Mouse (Mus musculus) limb, embryonic 11.5 days (tissue): ENCODE data around the gene Eef1g. TPM values are rescaled to one million over a fixed set of nuclear protein-coding genes. Genes with fewer than 3 reads are reported as not detected.
A peak's percentile ranks its signal among the peaks of the same experiment; 100 is the strongest.

ENCODE experiments used
- ATAC-seq: fragments of 200-750 bp; cut with Nextera tagmentation; 2 replicates; pipeline ENCODE4 v1.8.0; 2017; ENCODE audit warnings: low read depth; ENCODE audit not compliant: insufficient number of reproducible peaks, low FRiP score, low TSS enrichment
- DNase-seq: peaks from one replicate; pipeline ENCODE4 v3.0.0-alpha.2; 2015; ENCODE audit warnings: low spot score
- H3K27ac ChIP-seq: fragments of 300-500 bp; sonication (generic); replicated peaks from 2 replicates; pipeline ENCODE4 v1.5.1; 2014; ENCODE audit warnings: low read depth, mild to moderate bottlenecking, low read length
- H3K27me3 ChIP-seq: fragments of 300-500 bp; sonication (generic); 2 replicates; pipeline ENCODE4 v1.6.1; 2014; ENCODE audit warnings: mild to moderate bottlenecking, low read length, mixed read lengths; ENCODE audit not compliant: control insufficient read depth, insufficient read depth
- H3K36me3 ChIP-seq: fragments of 300-500 bp; sonication (generic); 2 replicates; pipeline ENCODE4 v1.6.1; 2014; ENCODE audit warnings: mild to moderate bottlenecking, low read length, moderate library complexity, mixed read lengths; ENCODE audit not compliant: control insufficient read depth, insufficient read depth
- H3K4me1 ChIP-seq: fragments of 300-500 bp; sonication (generic); 2 replicates; pipeline ENCODE4 v1.6.1; 2014; ENCODE audit warnings: low read length, mixed read lengths; ENCODE audit not compliant: control insufficient read depth, insufficient read depth
- H3K4me2 ChIP-seq: fragments of 300-500 bp; sonication (generic); 2 replicates; pipeline ENCODE4 v1.6.1; 2014; ENCODE audit warnings: low read depth, mild to moderate bottlenecking, moderate library complexity; ENCODE audit not compliant: severe bottlenecking
- H3K4me3 ChIP-seq: fragments of 300-500 bp; sonication (generic); 2 replicates; pipeline ENCODE4 v1.5.1; 2014; ENCODE audit warnings: low read depth, low read length
- H3K9ac ChIP-seq: fragments of 300-500 bp; sonication (generic); 2 replicates; pipeline ENCODE4 v1.6.1; 2014; ENCODE audit warnings: mild to moderate bottlenecking, low read length
- H3K9me3 ChIP-seq: fragments of 300-500 bp; sonication (generic); 2 replicates; pipeline ENCODE4 v1.6.1; 2016; ENCODE audit warnings: low read length; ENCODE audit not compliant: control insufficient read depth
- WGBS: fragments of 180-500 bp; shearing (Covaris S2); extraction: QIAGEN DNeasy Blood & Tissue Kit; methylation state at CpG from one replicate; pipeline ENCODE4 v1.1.7; 2014; 5-methylcytosine and 5-hydroxymethylcytosine counted together
- polyA plus RNA-seq: library from polyadenylated mRNA; unstranded; fragments of >200 nt; fragmentation: Nextera tagmentation; extraction: Ambion mirVana; gene quantifications from 2 replicates; pipeline ENCODE4 v1.2.1, GENCODE M21; 2014

Eef1g gene
- polyA plus RNA-seq, 1 experiment from 2014 or later = 588 TPM

DNA sequence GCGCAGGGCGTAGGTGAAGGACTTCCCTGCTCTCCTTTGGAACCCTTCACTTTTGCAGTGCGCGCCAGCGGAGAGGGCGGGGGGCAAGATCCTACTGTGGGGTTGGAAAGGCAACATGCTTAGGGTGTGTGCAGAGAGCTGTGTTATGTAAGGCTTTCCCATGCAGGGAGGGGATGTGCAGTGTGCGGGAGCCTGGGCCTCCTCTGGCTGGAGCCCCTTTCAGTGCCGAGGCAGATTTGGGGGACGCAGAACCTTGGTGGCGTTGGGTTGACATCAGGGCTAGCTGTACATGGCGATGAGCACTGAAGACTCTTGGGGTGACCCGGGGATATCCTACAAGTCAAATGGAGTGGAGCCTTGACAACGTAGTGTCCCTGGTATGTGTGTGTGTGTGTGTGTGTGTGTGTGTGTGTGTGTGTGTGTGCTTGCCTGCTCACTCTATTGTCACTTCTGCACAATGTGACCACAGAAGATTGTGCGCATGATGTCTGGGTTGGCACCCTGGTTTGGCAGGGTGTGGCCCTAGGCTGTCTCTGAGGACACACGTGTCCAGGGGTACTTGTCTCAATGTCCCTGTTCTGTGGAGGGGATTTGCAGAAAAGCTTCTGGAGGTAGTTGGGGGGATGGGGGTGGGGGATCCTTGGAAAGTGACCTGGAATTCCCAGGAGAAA is 23.7 kb downstream of the Eef1g start:
- H3K27ac ChIP-seq = peak overlapping the region; percentile 83
- DNase-seq (no peak), ATAC-seq (peak; percentile 65)
- 0 out of 2 replicates have a peak, but pooled peaks cover 6% of the 10 kb centered on the region for H3K27me3 ChIP-seq
- H3K4me3 ChIP-seq = peak overlapping the region; percentile 78
- H3K36me3 ChIP-seq = no peaks in the 10 kb centered on the region
- no peaks in the 10 kb centered on the region for H3K9me3 ChIP-seq
- peak overlapping the region; percentile 78 for H3K9ac ChIP-seq
- H3K4me1 ChIP-seq = peaks cover 31% of the 10 kb centered on the region
- WGBS = 19% methylated on average over 15 of the region's 15 CpGs
- peak overlapping the region; percentile 91 for H3K4me2 ChIP-seq

- DNase-seq = no peak
- H3K9me3 ChIP-seq = no peaks in the 10 kb centered on the region
- no peak overlapping the region for H3K9ac ChIP-seq
- peaks cover 31% of the 10 kb centered on the region for H3K4me1 ChIP-seq
- ATAC-seq = no peak
- peak overlapping the region; percentile 78 for H3K4me3 ChIP-seq
- 62% methylated on average over 4 of the region's 4 CpGs for WGBS
- no peaks in the 10 kb centered on the region for H3K36me3 ChIP-seq
- H3K27ac ChIP-seq = no peak overlapping the region
- H3K27me3 ChIP-seq = 0 out of 2 replicates have a peak, but pooled peaks cover 6% of the 10 kb centered on the region
- H3K4me2 ChIP-seq = peak overlapping the region; percentile 91
Observed at GRCm38 (mm10) chr19:8991245-8991870, 24.5 kb downstream of the Eef1g start.

- ATAC-seq = no peak
- no peak for DNase-seq
- H3K4me3 ChIP-seq = no peak overlapping the region
- H3K4me2 ChIP-seq = peak overlapping the region; percentile 20; the same call in 1 of the 2 replicates
- 0 out of 2 replicates have a peak overlapping the region, but pooled peaks have one; percentile 14 for H3K27ac ChIP-seq
- WGBS = 81% methylated on average over 13 of the region's 13 CpGs
- no peaks in the 10 kb centered on the region for H3K36me3 ChIP-seq
- 0 out of 2 replicates have a peak, but pooled peaks cover 6% of the 10 kb centered on the region for H3K27me3 ChIP-seq
- H3K9me3 ChIP-seq = no peaks in the 10 kb centered on the region
- peak overlapping the region; percentile 23; the same call in 1 of the 2 replicates for H3K9ac ChIP-seq
- peaks cover 31% of the 10 kb centered on the region for H3K4me1 ChIP-seq
Observed at GRCm38 (mm10) chr19:8991871-8992735, 25.3 kb downstream of the Eef1g start.

DNA sequence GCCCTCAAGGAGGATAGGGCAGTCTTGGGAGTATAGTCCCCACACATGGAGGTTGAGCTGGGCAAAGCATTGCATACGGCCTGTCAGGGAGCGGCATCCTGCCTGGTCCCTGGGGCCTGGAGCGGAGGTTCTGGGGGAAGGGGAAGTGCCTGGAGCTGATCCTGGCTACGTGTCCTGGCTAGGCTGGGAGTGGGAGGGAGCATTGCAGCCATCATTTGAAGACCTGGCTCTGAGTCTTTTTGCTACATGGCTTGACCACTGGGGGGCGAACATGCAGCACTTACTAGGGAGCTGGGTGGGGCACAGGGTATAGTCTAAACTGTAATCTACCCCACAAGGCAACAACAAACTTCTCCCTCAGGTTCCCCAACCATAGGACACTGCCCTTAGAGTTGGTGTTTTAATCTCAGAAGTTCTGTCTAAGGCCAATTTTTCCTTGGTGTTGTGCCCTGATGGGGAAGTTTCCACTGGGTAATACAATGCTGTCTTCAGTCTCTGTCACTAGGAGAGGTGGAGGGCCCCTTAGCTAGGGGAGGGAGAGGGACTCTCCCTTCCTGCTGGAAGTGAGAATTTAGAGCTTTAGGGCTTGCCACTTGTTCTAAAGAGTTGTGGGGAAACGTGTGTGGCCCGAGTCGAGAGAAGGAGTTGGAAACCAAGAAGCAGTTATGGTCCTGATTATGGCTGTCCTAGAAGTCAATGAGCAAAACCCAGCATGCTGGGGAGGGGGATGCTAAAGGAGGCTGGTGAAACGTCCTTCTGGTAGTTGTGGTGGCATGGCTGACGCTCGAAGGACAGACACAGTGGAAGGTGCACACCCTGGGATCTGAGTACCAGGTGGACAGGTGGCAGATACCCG is 26.2 kb downstream of the Eef1g start:
- DNase-seq (peak; percentile 82), ATAC-seq (no peak)
- H3K27ac ChIP-seq = no peak overlapping the region
- peak overlapping the region; percentile 23; the same call in 1 of the 2 replicates for H3K9ac ChIP-seq
- no peaks in the 10 kb centered on the region for H3K36me3 ChIP-seq
- H3K4me1 ChIP-seq = peaks cover 30% of the 10 kb centered on the region
- H3K4me2 ChIP-seq = peak overlapping the region; percentile 20; the same call in 1 of the 2 replicates
- no peak overlapping the region for H3K4me3 ChIP-seq
- 26% methylated on average over 12 of the region's 12 CpGs for WGBS
- H3K9me3 ChIP-seq = no peaks in the 10 kb centered on the region
- 0 out of 2 replicates have a peak, but pooled peaks cover 5% of the 10 kb centered on the region for H3K27me3 ChIP-seq

GRCm38 (mm10) chr19:8993625-8993912 is 26.7 kb downstream of the Eef1g start:
- Histone ChIP-seq H3K4me2 (no peak overlapping the region), H3K27ac (no peak overlapping the region), H3K9me3 (no peaks in the 10 kb centered on the region), H3K4me3 (no peak overlapping the region), H3K9ac (no peak overlapping the region), H3K27me3 (no peaks in the 10 kb centered on the region), H3K36me3 (no peaks in the 10 kb centered on the region), H3K4me1 (peaks cover 26% of the 10 kb centered on the region)
- DNase-seq = no peak
- 57% methylated on average over 2 of the region's 2 CpGs for WGBS
- ATAC-seq = no peak

DNA sequence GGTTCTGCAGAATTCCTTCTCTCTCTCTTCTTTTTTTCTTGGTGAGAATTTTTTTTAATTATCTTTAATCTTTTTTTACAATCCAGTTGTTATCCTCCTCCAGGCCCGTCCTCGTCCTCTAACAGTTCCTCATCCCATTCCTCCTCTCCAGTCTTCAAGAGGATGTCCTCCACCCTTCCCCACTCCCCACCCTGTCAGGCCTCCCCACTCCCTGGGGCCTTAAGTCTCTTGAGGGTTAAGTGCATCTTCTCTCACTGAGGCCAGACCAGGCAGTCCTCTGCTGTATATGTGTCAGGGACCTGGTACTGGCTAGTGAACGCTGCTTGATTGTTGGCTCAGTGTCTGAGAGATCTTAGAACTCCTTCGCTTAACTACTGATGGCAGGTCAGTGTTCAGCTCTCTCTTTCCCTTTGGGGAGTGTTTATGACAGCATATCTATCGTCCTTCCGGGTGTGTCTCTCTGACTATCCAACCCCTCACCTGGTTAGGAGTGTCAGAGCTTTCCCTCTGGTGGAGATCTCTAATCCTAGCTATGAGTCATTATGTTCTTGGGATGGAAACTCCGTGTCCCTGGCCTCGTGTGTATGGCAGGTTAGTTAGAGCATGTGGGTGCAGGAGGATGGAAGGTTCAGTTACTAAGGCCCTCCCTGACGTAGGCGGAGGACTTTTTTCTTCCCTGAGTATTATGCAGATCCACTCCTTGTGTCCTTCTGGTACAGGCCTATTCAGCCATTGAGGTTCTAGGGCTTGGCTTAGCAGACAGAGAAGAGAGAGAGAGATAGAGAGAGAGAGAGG is 28.2 kb downstream of the Eef1g start:
- Histone ChIP-seq H3K4me2 (no peak overlapping the region), H3K9ac (no peak overlapping the region), H3K9me3 (no peaks in the 10 kb centered on the region), H3K27ac (no peak overlapping the region), H3K4me3 (no peak overlapping the region), H3K36me3 (no peaks in the 10 kb centered on the region), H3K4me1 (peaks cover 25% of the 10 kb centered on the region), H3K27me3 (no peaks in the 10 kb centered on the region)
- DNase-seq = no peak
- 85% methylated on average over 10 of the region's 10 CpGs for WGBS
- ATAC-seq = no peak

GRCm38 (mm10) chr19:8996601-8997000 is 29.8 kb downstream of the Eef1g start:
- WGBS = 87% methylated on average over 6 of the region's 6 CpGs
- Histone ChIP-seq H3K27me3 (no peaks in the 10 kb centered on the region), H3K4me1 (peaks cover 20% of the 10 kb centered on the region), H3K27ac (no peak overlapping the region), H3K4me2 (no peak overlapping the region), H3K9me3 (no peaks in the 10 kb centered on the region), H3K9ac (no peak overlapping the region), H3K36me3 (no peaks in the 10 kb centered on the region; the same call in 1 of the 2 replicates), H3K4me3 (no peak overlapping the region)
- ATAC-seq (no peak), DNase-seq (no peak)
